Mouse (Mus musculus) brain, adult 2 months (tissue): ENCODE results near the gene Josd2.

Source experiments
- DNase-seq: peaks from one replicate; pipeline ENCODE4 v3.0.0; 2011; ENCODE audit warnings: low read depth, low spot score

The Josd2 gene

DNA sequence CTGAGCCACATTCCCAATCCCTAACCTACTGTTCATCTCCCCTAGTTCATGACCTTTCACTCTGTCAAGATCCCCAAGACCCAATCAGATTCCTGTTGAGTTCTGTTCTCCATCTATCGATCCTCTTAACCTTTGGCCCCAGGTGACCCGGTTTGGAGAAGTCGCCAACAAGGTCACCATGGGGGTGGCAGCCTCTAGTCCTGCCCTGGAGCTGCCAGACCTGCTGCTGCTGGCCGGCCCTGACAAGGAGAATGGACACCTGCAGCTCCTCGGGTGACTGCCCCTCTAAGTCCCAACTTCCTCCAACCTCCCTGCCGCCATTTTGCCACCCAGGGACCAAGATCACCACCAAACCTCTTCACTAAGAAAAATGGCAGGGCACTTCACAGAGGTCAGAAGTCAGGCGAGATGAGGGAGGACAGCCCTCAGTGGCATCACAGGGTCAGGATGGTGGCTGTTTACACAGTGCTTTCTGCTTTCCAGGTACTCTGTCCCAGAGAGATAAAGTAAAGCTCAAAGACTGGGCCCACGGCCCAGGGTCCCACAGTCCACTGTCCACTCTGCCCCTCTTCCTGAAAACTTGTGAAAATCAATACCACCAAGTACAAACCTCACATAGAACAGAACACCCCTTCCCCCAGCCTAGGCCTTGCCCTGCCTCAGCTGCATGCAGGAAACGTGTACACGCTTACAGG is 29.7 kb downstream of the Josd2 start:
- no peak for DNase-seq

GRCm38 (mm10) chr7:44498922-44499321 is 31.1 kb downstream of the Josd2 start:
- no peak for DNase-seq

DNA sequence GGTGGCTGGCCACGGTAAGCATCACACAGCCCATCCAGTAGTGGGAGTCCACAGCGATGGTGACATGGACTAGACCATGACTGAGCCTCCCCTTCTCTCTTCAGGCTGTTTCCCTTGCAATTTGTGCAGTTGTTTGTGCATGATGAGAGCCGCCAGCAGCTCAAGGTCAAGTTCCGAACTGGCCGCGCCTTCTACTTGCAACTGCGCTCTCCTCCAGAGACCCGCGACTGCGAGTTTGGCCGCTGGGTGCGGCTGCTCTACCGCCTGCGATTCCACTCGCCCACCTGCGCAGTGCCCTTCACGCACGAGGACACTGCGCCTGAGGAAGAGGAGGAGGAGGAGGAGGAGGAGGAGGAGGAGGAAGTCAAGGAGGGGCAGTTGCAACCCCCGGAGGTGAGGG is 32.3 kb downstream of the Josd2 start:
- DNase-seq: no peak

DNA sequence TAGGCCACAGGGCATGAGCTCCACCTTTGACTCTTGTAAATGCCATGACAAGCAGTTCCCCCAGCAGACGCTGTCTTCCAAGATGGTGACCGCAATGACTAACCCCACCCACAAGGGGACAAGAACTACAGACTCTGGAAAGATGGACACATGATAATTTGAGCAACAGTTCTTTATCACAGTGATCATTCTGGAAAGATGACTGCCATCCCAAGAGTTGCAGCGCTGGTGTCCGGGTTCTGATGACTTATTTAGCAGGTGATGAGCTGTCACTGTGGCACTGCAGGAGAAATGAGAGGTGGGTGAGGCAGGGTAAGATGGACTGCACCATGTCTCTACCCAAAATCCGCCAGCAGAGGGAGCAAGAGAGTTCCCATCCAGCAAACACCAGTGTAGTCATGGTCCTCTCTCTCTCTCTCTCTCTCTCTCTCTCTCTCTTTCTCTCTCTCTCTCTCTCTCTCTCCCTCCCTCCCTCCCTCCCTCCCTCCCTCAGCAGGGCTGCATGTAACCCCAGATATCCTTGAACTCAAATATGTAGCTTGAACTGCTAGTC is 33.9 kb downstream of the Josd2 start:
- DNase-seq: peak; percentile 91

DNA sequence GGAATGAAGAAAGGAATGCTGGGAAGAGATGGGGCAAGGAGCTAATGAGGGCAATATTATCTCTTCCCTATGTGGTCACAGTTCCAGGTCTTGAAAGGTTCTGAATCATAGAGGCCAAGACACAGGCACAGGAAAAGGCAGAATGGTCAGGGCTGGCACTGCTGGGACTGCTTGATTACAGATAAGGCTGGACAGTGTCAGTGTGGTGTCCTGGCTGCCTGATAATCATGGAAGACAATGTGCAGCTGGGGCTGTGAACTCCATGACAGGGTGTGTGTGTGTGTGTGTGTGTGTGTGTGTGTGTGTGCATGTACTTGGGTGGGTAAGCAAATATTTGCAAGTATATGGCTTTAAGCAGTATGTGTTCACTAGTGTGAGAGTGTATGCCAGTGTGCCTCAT is 39.7 kb downstream of the Josd2 start:
- DNase-seq: no peak

- DNase-seq: no peak
Observed at GRCm38 (mm10) chr7:44519240-44519913, 51.6 kb downstream of the Josd2 start.

- DNase-seq: no peak
Observed at GRCm38 (mm10) chr7:44520990-44521389, 53.2 kb downstream of the Josd2 start.
